Mouse (Mus musculus): ENCODE measurements at regions not wholly inside any gene's neighbourhood (a gene's known extent, or its start where the extent isn't known, plus 50 kb on each side); places are given as distances from the start of the nearest gene placed in this dataset.

- DNase-seq (ENCODE audit: low read depth) = no peak
Measured at GRCm38 (mm10) chr1:116878081-116878480, 75.3 kb downstream of the Gm19965 start.

GRCm38 (mm10) chr1:116896496-116896895 lies 93.7 kb downstream of the Gm19965 start:
- DNase-seq (ENCODE audit: low read depth) = no peak

- DNase-seq (ENCODE audit: low read depth) = peak; percentile 1
Measured at GRCm38 (mm10) chr1:116905171-116905570, 102.4 kb downstream of the Gm19965 start.
